Mouse (Mus musculus) embryo, embryonic 10.5 days (tissue): ENCODE results near the gene Ccdc163.
A peak's percentile ranks its signal among the peaks of the same experiment; 100 is the strongest.
"Not testable (repeated sequence)": the region's sequence is repeated elsewhere in the genome, so short reads cannot be mapped to it uniquely, and the experiment has no call there.

Experiments used
- DNase-seq: peaks from one replicate; pipeline ENCODE4 v3.0.0-alpha.2; 2015; ENCODE audit warnings: low spot score

Gene Ccdc163

GRCm38 (mm10) chr4:116708201-116708764 lies at the start of gene Ccdc163, which contains the start of gene Mmachc:
TSS of gene Ccdc163 (plus strand) at chr4:116708509.
TSS of gene Mmachc (minus strand) at chr4:116708406.
- peak; percentile 98 for DNase-seq

GRCm38 (mm10) chr4:116659474-116659873 lies 48.8 kb upstream of the Ccdc163 start:
- DNase-seq: no peak

- DNase-seq: not testable (repeated sequence)
Observed at GRCm38 (mm10) chr4:116659916-116660315, 48.4 kb upstream of the Ccdc163 start.

- no peak for DNase-seq
Observed at GRCm38 (mm10) chr4:116660829-116661228, 47.5 kb upstream of the Ccdc163 start.

GRCm38 (mm10) chr4:116661998-116662397 lies 46.3 kb upstream of the Ccdc163 start:
- no peak for DNase-seq

GRCm38 (mm10) chr4:116666625-116667024 lies 41.7 kb upstream of the Ccdc163 start:
- DNase-seq: no peak

GRCm38 (mm10) chr4:116668145-116668544 lies 40.2 kb upstream of the Ccdc163 start:
- DNase-seq: no peak

- peak; percentile 14 for DNase-seq
Observed at GRCm38 (mm10) chr4:116669291-116669690, 39.0 kb upstream of the Ccdc163 start.

GRCm38 (mm10) chr4:116672785-116673184 lies 35.5 kb upstream of the Ccdc163 start:
- DNase-seq: no peak

GRCm38 (mm10) chr4:116674761-116675160 lies 33.5 kb upstream of the Ccdc163 start:
- not testable (repeated sequence) for DNase-seq

- DNase-seq: no peak
Observed at GRCm38 (mm10) chr4:116676027-116676426, 32.3 kb upstream of the Ccdc163 start.

GRCm38 (mm10) chr4:116677808-116678207 lies 30.5 kb upstream of the Ccdc163 start:
- no peak for DNase-seq

GRCm38 (mm10) chr4:116679141-116679540 lies 29.2 kb upstream of the Ccdc163 start:
- no peak for DNase-seq

GRCm38 (mm10) chr4:116680521-116680920 lies 27.8 kb upstream of the Ccdc163 start:
- not testable (repeated sequence) for DNase-seq

GRCm38 (mm10) chr4:116683957-116684356 lies 24.4 kb upstream of the Ccdc163 start:
- no peak for DNase-seq

- DNase-seq: no peak
Observed at GRCm38 (mm10) chr4:116684665-116685064, 23.6 kb upstream of the Ccdc163 start.

GRCm38 (mm10) chr4:116685402-116686061 lies 22.8 kb upstream of the Ccdc163 start, which contains the start of gene Prdx1:
TSS of gene Prdx1 (plus strand) at chr4:116685544.
- DNase-seq: peak; percentile 95

GRCm38 (mm10) chr4:116687041-116687440 lies 21.3 kb upstream of the Ccdc163 start:
- DNase-seq: no peak

GRCm38 (mm10) chr4:116689309-116689876 lies 18.9 kb upstream of the Ccdc163 start:
- no peak for DNase-seq

- DNase-seq: no peak
Observed at GRCm38 (mm10) chr4:116692146-116692545, 16.2 kb upstream of the Ccdc163 start.

- DNase-seq: no peak
Observed at GRCm38 (mm10) chr4:116693785-116694184, 14.5 kb upstream of the Ccdc163 start.

GRCm38 (mm10) chr4:116698693-116699342 lies 9.5 kb upstream of the Ccdc163 start:
- no peak for DNase-seq

GRCm38 (mm10) chr4:116700964-116701363 lies 7.3 kb upstream of the Ccdc163 start:
- DNase-seq: no peak
